Mouse (Mus musculus) ES-Bruce4 (cell line): ENCODE data around the gene Dpp10.

Experiments
- CTCF ChIP-seq: IDR thresholded peaks from one replicate; pipeline ENCODE4 v1.8.1; 2011; ENCODE audit warnings: low read depth, low read length
- EP300 ChIP-seq: IDR thresholded peaks from 2 replicates; pipeline ENCODE4 v1.6.1; 2011; ENCODE audit warnings: low read depth, low read length; ENCODE audit not compliant: insufficient read depth
- POLR2A ChIP-seq: IDR thresholded peaks from one replicate; pipeline ENCODE4 v1.8.1; 2011; ENCODE audit warnings: low read length; ENCODE audit not compliant: insufficient read depth

DNA sequence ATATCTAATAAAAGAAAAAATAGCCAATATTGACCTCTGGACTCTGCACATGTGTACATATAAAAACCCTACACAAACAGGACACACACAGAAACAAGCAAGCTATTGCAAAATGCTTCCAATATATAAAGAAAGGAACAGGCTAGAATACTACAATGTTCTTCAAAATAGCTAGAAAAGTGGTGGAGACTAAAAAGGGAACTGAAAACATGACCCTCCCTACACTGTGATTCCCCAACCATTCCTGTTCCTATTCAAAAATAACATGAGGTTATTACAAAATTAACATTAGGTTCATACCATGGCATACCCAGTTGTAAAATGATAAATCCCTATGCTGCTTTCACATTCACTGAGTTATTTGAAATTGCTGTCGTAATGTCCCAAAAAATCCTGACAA is 125.8 kb downstream of the Dpp10 start:
- TF ChIP-seq CTCF, result no peak
- TF ChIP-seq POLR2A, result no peak
- TF ChIP-seq EP300, result no peak
